Mouse (Mus musculus) MEL (cell line): ENCODE data around the gene Pde11a. TPM values are rescaled to one million over a fixed set of nuclear protein-coding genes. Genes with fewer than 3 reads are reported as not detected.

ENCODE experiments used
- DNase-seq: peaks from one replicate; pipeline ENCODE4 v3.0.0; 2011; ENCODE audit warnings: low read depth, low spot score
- H3K27ac ChIP-seq: 2 replicates; pipeline ENCODE4 v1.5.1; 2012; ENCODE audit warnings: low read depth, mild to moderate bottlenecking, control low read depth, low read length, moderate library complexity; ENCODE audit not compliant: control insufficient read depth
- H3K27me3 ChIP-seq, 2 experiments: fragments of 150-350 bp in 1 of 2; sonication (generic) in 1 of 2; 2 replicates each; pipeline ENCODE4 v1.6.1; 2012; ENCODE audit warnings: low read length in 2 of 2, mild to moderate bottlenecking in 2 of 2, improper control_type of control experiment in 1 of 2, moderate library complexity in 1 of 2; ENCODE audit not compliant: insufficient read depth in 2 of 2, control insufficient read depth in 1 of 2
- H3K36me3 ChIP-seq, 2 experiments: 2 replicates each; pipeline ENCODE4 v1.6.1; 2012 to 2014; ENCODE audit warnings: low read length in 2 of 2, improper control_type of control experiment in 1 of 2, inconsistent platforms in 1 of 2, mild to moderate bottlenecking in 1 of 2; ENCODE audit not compliant: insufficient read depth in 2 of 2, control insufficient read depth in 1 of 2
- H3K4me1 ChIP-seq, 2 experiments: fragments of 150-350 bp in 1 of 2; sonication (generic) in 1 of 2; 2 replicates each; pipeline ENCODE4 v1.6.1; 2012; ENCODE audit warnings: low read length in 2 of 2, improper control_type of control experiment in 1 of 2, mild to moderate bottlenecking in 1 of 2; ENCODE audit not compliant: insufficient read depth in 2 of 2, control insufficient read depth in 1 of 2
- H3K4me3 ChIP-seq, 2 experiments: fragments of 150-350 bp in 1 of 2; sonication (generic) in 1 of 2; 2 replicates each; pipeline ENCODE4 v1.5.1; 2012; ENCODE audit warnings: low read depth in 2 of 2, low read length in 2 of 2, mild to moderate bottlenecking in 2 of 2, moderate library complexity in 2 of 2, control low read depth in 1 of 2, improper control_type of control experiment in 1 of 2; ENCODE audit not compliant: control insufficient read depth in 1 of 2, insufficient read depth in 1 of 2
- H3K79me2 ChIP-seq: 2 replicates; pipeline ENCODE4 v1.6.1; 2012; ENCODE audit warnings: mild to moderate bottlenecking, low read length, moderate library complexity; ENCODE audit not compliant: control insufficient read depth, poor library complexity, insufficient read depth
- H3K9ac ChIP-seq: 2 replicates; pipeline ENCODE4 v1.6.1; 2012; ENCODE audit warnings: low read depth, mild to moderate bottlenecking, control low read depth, low read length, moderate library complexity; ENCODE audit not compliant: control insufficient read depth, poor library complexity, severe bottlenecking
- H3K9me3 ChIP-seq: fragments of 150-350 bp; sonication (generic); replicated peaks from 2 replicates; pipeline ENCODE4 v1.6.1; 2012; ENCODE audit warnings: mild to moderate bottlenecking, low read length, improper control_type of control experiment, moderate library complexity; ENCODE audit not compliant: insufficient read depth
- BHLHE40 ChIP-seq: IDR thresholded peaks from 2 replicates; pipeline ENCODE4 v1.6.1; 2012; ENCODE audit warnings: low read depth, mild to moderate bottlenecking, inconsistent platforms, low read length, improper control_type of control experiment, borderline replicate concordance
- CTCF ChIP-seq, 3 experiments: IDR thresholded peaks in 2 of 3; conservative IDR thresholded peaks in 1 of 3; 2 replicates each; pipeline ENCODE4 v1.5.1; 2011 to 2012; ENCODE audit warnings: low read length in 3 of 3, low read depth in 2 of 3, mild to moderate bottlenecking in 2 of 3, improper control_type of control experiment in 1 of 3, inconsistent platforms in 1 of 3, mixed read lengths in 1 of 3, moderate library complexity in 1 of 3; ENCODE audit not compliant: control insufficient read depth in 1 of 3, insufficient read depth in 1 of 3, poor library complexity in 1 of 3, severe bottlenecking in 1 of 3
- E2F4 ChIP-seq: IDR thresholded peaks from 2 replicates; pipeline ENCODE4 v1.6.1; 2011; ENCODE audit warnings: low read depth, low read length, improper control_type of control experiment, borderline replicate concordance
- ELF1 ChIP-seq: IDR thresholded peaks from 2 replicates; pipeline ENCODE4 v1.6.1; 2014; ENCODE audit warnings: low read depth, mild to moderate bottlenecking, inconsistent platforms, low read length, improper control_type of control experiment, moderate library complexity
- EP300 ChIP-seq, 2 experiments: IDR thresholded peaks; 2 replicates each; pipeline ENCODE4 v1.6.1; 2011; ENCODE audit warnings: improper control_type of control experiment in 2 of 2, low read length in 2 of 2, low read depth in 1 of 2, mild to moderate bottlenecking in 1 of 2
- GATA1 ChIP-seq: IDR thresholded peaks from 2 replicates; pipeline ENCODE4 v1.6.1; 2011; ENCODE audit warnings: low read depth, low read length, improper control_type of control experiment
- HCFC1 ChIP-seq: IDR thresholded peaks from 2 replicates; pipeline ENCODE4 v1.6.1; 2012; ENCODE audit warnings: low read depth, mild to moderate bottlenecking, inconsistent platforms, low read length, improper control_type of control experiment, moderate library complexity
- MAFK ChIP-seq: IDR thresholded peaks from 2 replicates; pipeline ENCODE4 v1.6.1; 2011; ENCODE audit warnings: low read depth, mild to moderate bottlenecking, low read length, improper control_type of control experiment, borderline replicate concordance
- MAZ ChIP-seq: IDR thresholded peaks from 2 replicates; pipeline ENCODE4 v1.6.1; 2012; ENCODE audit warnings: low read depth, mild to moderate bottlenecking, inconsistent platforms, low read length, improper control_type of control experiment
- MYC ChIP-seq: IDR thresholded peaks from 2 replicates; pipeline ENCODE4 v1.6.1; 2011; ENCODE audit warnings: low read depth, mild to moderate bottlenecking, low read length, improper control_type of control experiment, moderate library complexity
- POLR2A ChIP-seq, 2 experiments: IDR thresholded peaks; 2 replicates each; pipeline ENCODE4 v1.6.1; 2011 to 2012; ENCODE audit warnings: low read length in 2 of 2, mild to moderate bottlenecking in 2 of 2, control low read depth in 1 of 2, improper control_type of control experiment in 1 of 2, low read depth in 1 of 2, moderate library complexity in 1 of 2; ENCODE audit not compliant: control insufficient read depth in 1 of 2, insufficient read depth in 1 of 2, poor library complexity in 1 of 2
- POLR2AphosphoS2 ChIP-seq: IDR thresholded peaks from 2 replicates; pipeline ENCODE4 v1.6.1; 2011; ENCODE audit warnings: low read length, improper control_type of control experiment
- SIN3A ChIP-seq: IDR thresholded peaks from 2 replicates; pipeline ENCODE4 v1.6.1; 2012; ENCODE audit warnings: low read length, improper control_type of control experiment, inconsistent platforms
- SMC3 ChIP-seq: IDR thresholded peaks from 2 replicates; pipeline ENCODE4 v1.6.1; 2011; ENCODE audit warnings: low read depth, low read length, improper control_type of control experiment
- UBTF ChIP-seq: IDR thresholded peaks from 2 replicates; pipeline ENCODE4 v1.6.1; 2012; ENCODE audit warnings: low read depth, mild to moderate bottlenecking, inconsistent platforms, low read length, improper control_type of control experiment, moderate library complexity, borderline replicate concordance; ENCODE audit not compliant: insufficient read depth
- USF2 ChIP-seq, 2 experiments: IDR thresholded peaks; 2 replicates each; pipeline ENCODE4 v1.6.1; 2011 to 2012; ENCODE audit warnings: improper control_type of control experiment in 2 of 2, low read length in 2 of 2, borderline replicate concordance in 1 of 2, inconsistent platforms in 1 of 2, low read depth in 1 of 2, mild to moderate bottlenecking in 1 of 2; ENCODE audit not compliant: insufficient read depth in 1 of 2
- ZC3H11A ChIP-seq: IDR thresholded peaks from 2 replicates; pipeline ENCODE4 v1.6.1; 2012; ENCODE audit warnings: low read depth, mild to moderate bottlenecking, inconsistent platforms, low read length, improper control_type of control experiment
- ZKSCAN1 ChIP-seq: IDR thresholded peaks from 2 replicates; pipeline ENCODE4 v1.6.1; 2012; ENCODE audit warnings: low read depth, mild to moderate bottlenecking, inconsistent platforms, low read length, improper control_type of control experiment, moderate library complexity
- ZMIZ1 ChIP-seq: IDR thresholded peaks from 2 replicates; pipeline ENCODE4 v1.6.1; 2012; ENCODE audit warnings: low read depth, mild to moderate bottlenecking, inconsistent platforms, low read length, improper control_type of control experiment, moderate library complexity
- polyA plus RNA-seq, 2 experiments: library from polyadenylated mRNA; stranded (reverse) in 1 of 2; unstranded in 1 of 2; fragments of >175 nt in 1 of 2; fragments of >200 nt in 1 of 2; gene quantifications; 2 replicates each; pipeline versions ENCODE4 v1.2.1 to v1.2.4; 2012; ENCODE audit warnings: low replicate concordance in 2 of 2, low read depth in 1 of 2; ENCODE audit not compliant: insufficient read length in 2 of 2, insufficient read depth in 1 of 2, missing spikeins in 1 of 2
- total RNA-seq: library from RNA; depleted of rRNA; stranded (reverse); fragments of 300-350 nt; gene quantifications from 2 replicates; pipeline ENCODE4 v1.2.3, GENCODE M21; 2012; rRNA removed

Gene Pde11a
- total and polyA plus RNA-seq, 3 experiments = not detected

GRCm38 (mm10) chr2:75953320-75953719 is 385.3 kb downstream of the Pde11a start:
- Histone ChIP-seq H3K9me3 (no peaks in the 10 kb centered on the region), H3K79me2 (no peaks in the 10 kb centered on the region), H3K36me3 (no peaks in the 10 kb centered on the region), H3K9ac (no peak overlapping the region), H3K27ac (no peak overlapping the region), H3K27me3 (peaks cover 0 to 2% of the 10 kb centered on the region in 2 experiments; a peak in 3 of 4 replicates), H3K4me3 (no peak overlapping the region), H3K4me1 (no peaks in the 10 kb centered on the region)
- TF ChIP-seq MYC = no peak
- TF ChIP-seq SMC3 = no peak
- no peak for TF ChIP-seq GATA1
- TF ChIP-seq USF2 (IDR thresholded peaks at IDR 0.05; ENCODE audit: borderline replicate concordance in 1 of 2, insufficient read depth in 1 of 2, low read depth in 1 of 2, low read length in 2 of 2) = no peak
- no peak for TF ChIP-seq POLR2AphosphoS2
- TF ChIP-seq MAFK = no peak
- TF ChIP-seq BHLHE40 = no peak
- DNase-seq = no peak

DNA sequence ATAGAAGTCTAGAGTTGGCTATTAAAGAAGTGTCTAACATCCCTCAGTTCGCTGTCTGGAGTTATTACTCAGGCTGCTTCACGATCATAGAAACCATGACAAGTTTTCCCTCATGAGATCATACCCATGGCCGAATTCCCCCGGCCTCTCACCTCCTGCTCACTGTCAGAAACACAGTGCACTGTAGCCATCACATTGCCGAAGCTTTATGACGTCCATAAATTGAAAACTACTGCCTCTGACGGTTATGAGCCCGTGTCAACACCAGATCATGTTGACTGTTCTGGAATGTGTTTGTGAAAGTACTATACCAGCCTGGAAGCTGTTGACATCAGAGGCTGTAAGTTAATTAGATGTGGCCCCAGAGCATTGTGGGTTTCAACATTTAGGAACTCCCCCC is 387.9 kb downstream of the Pde11a start:
- TF ChIP-seq SMC3 (no peak), E2F4 (no peak), EP300 (IDR thresholded peaks at IDR 0.05; ENCODE audit: low read depth in 1 of 2, low read length in 2 of 2) (no peak), POLR2A (IDR thresholded peaks at IDR 0.05; ENCODE audit: control insufficient read depth in 1 of 2, insufficient read depth in 1 of 2, low read depth in 1 of 2, low read length in 2 of 2, poor library complexity in 1 of 2) (no peak), HCFC1 (no peak), ZMIZ1 (no peak), ELF1 (no peak), USF2 (IDR thresholded peaks at IDR 0.05; ENCODE audit: borderline replicate concordance in 1 of 2, insufficient read depth in 1 of 2, low read depth in 1 of 2, low read length in 2 of 2) (no peak), SIN3A (no peak), ZKSCAN1 (no peak), UBTF (no peak), CTCF (IDR thresholded peaks at IDR 0.05 in 2 of 3, conservative IDR thresholded peaks at IDR 0.05 in 1 of 3; ENCODE audit: control insufficient read depth in 1 of 3, insufficient read depth in 1 of 3, low read depth in 2 of 3, low read length in 3 of 3, poor library complexity in 1 of 3, severe bottlenecking in 1 of 3) (no peak), GATA1 (no peak), MAZ (no peak), ZC3H11A (no peak)
- H3K36me3 ChIP-seq = no peaks in the 10 kb centered on the region
- H3K9ac ChIP-seq = no peak overlapping the region
- no peak overlapping the region for H3K27ac ChIP-seq
- H3K79me2 ChIP-seq = no peaks in the 10 kb centered on the region
- H3K4me3 ChIP-seq = no peak overlapping the region
- peaks cover 0 to 1% of the 10 kb centered on the region in 2 experiments; a peak in 3 of 4 replicates for H3K27me3 ChIP-seq
- H3K4me1 ChIP-seq = no peaks in the 10 kb centered on the region
- H3K9me3 ChIP-seq = no peaks in the 10 kb centered on the region
- no peak for DNase-seq

Other genes starting within 250 kb of the Pde11a start
- gene Cyct, start 21.7 kb upstream of the Pde11a start, total RNA-seq = not detected in 2 replicates
- gene Cyct, start 21.7 kb upstream of the Pde11a start, polyA plus RNA-seq = under 1 TPM in 1 of 2 experiments, not detected in 1; 0.33 TPM
- 39.3 and 39.4 TPM in 2 replicates for gene Rbm45, start 31.2 kb upstream of the Pde11a start, total RNA-seq
- 10 to 100 TPM in 1 of 2 experiments, not detected in 1; 38.8 TPM for gene Rbm45, start 31.2 kb upstream of the Pde11a start, polyA plus RNA-seq
- not detected in 2 replicates for gene Osbpl6, start 67.7 kb upstream of the Pde11a start, total RNA-seq
- gene Osbpl6, start 67.7 kb upstream of the Pde11a start, polyA plus RNA-seq = under 1 TPM in 1 of 2 experiments, not detected in 1; 0.04 TPM